9 mouse cellular contexts compared by ENCODE assay signal in the genomic region with DNA sequence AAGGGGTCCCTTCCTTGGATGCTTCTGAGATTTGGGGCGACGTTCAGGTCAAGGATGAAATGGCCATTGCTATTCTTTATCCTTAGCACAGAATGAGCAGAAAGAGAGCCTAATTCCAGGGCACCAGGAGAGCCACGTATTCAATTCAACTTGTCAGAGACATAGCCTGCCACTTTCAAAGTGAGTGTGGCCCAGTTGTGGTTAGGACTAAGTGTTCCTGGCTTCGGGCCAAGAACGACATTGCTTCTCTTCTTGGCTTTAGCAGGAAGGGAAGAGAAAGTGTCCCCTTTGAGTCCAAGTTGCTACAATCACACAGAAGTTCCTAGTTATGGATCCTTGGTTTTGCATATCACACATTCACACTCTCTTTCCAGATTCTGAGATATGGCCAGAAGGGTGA.
DNase-seq lines count a peak whose midpoint lies in the region; ATAC-seq lines count a peak whose summit lies in the region.
"Had no signal": no experiment of that assay in that cellular context is flagged by ENCODE, and none has a peak within 500 bp of the region (broad histone marks: within the 10 kb centered on the region; RNA-seq: fewer than 3 reads in every experiment).

No protein-coding gene starts in this region.

- no peak overlapping the region for H3K27ac ChIP-seq in kidney, embryonic 16.5 days (ENCODE audit: low read length)
- H3K27ac ChIP-seq in intestine, embryonic 15.5 days, result no peak overlapping the region

- peak; percentile 15 for DNase-seq in kidney, adult 9 months
- peak; percentile 19 for DNase-seq in adrenal gland, adult 8-10 months
- peak; percentile 61 to 66 for DNase-seq in heart, adult 9 months (ENCODE audit: low spot score in 2 of 2)
- DNase-seq in lung, postnatal 10 days, result peak; percentile 75
- no peak for DNase-seq in left cerebral cortex, adult 9 months (ENCODE audit: low spot score in 2 of 2)
- no peak for DNase-seq in cerebellum, adult 8-10 months
- DNase-seq: thymus, postnatal 25 days had no signal

- H3K9me3 ChIP-seq in kidney, embryonic 16.5 days (ENCODE audit: low read length), result no peaks in the 10 kb centered on the region
- no peaks in the 10 kb centered on the region for H3K9me3 ChIP-seq in intestine, embryonic 15.5 days

- H3K36me3 ChIP-seq in kidney, embryonic 16.5 days (ENCODE audit: insufficient read depth, low read length), result no peaks in the 10 kb centered on the region
- H3K36me3 ChIP-seq in intestine, embryonic 15.5 days, result no peaks in the 10 kb centered on the region

- no peaks in the 10 kb centered on the region for H3K4me1 ChIP-seq in kidney, embryonic 16.5 days (ENCODE audit: insufficient read depth, low read length)
- H3K4me1 ChIP-seq in intestine, embryonic 15.5 days (replicated peaks), result no peaks in the 10 kb centered on the region

- H3K9ac ChIP-seq in kidney, embryonic 16.5 days (replicated peaks; ENCODE audit: low read length), result no peak overlapping the region
- H3K9ac ChIP-seq in intestine, embryonic 15.5 days, result no peak overlapping the region

- H3K27me3 ChIP-seq in kidney, embryonic 16.5 days (ENCODE audit: insufficient read depth, low read length), result no peaks in the 10 kb centered on the region
- no peaks in the 10 kb centered on the region for H3K27me3 ChIP-seq in intestine, embryonic 15.5 days (replicated peaks)

- H3K4me3 ChIP-seq in kidney, embryonic 16.5 days (ENCODE audit: low read length), result no peak overlapping the region
- no peak overlapping the region for H3K4me3 ChIP-seq in intestine, embryonic 15.5 days (replicated peaks)

- ATAC-seq in kidney, embryonic 16.5 days (ENCODE audit: low FRiP score, low TSS enrichment), result no peak
- no peak for ATAC-seq in intestine, embryonic 15.5 days

- H3K4me2 ChIP-seq in kidney, embryonic 16.5 days (replicated peaks; ENCODE audit: low read depth, low read length), result no peak overlapping the region
- no peak overlapping the region for H3K4me2 ChIP-seq in intestine, embryonic 15.5 days (replicated peaks)

- WGBS in kidney, embryonic 16.5 days, result 69% methylated on average over 5 of the region's 5 CpGs
- 69% methylated on average over 5 of the region's 5 CpGs for WGBS in intestine, embryonic 15.5 days

Comparison
In these comparisons a context has a peak if more than half of its experiments do, and no peak if none do; other contexts are left out.
1. DNase-seq: peak in kidney, adult 9 months (single experiment), adrenal gland, adult 8-10 months (single experiment), heart, adult 9 months (2 of 2) and lung, postnatal 10 days (single experiment); none in left cerebral cortex, adult 9 months (0 of 2) and cerebellum, adult 8-10 months (single experiment).